Mouse (Mus musculus) ES-E14 (cell line): ENCODE data around the gene Cnbp.

Source experiments
- CHD2 ChIP-seq: IDR thresholded peaks from 2 replicates; pipeline ENCODE4 v1.6.1; 2014; ENCODE audit warnings: mild to moderate bottlenecking, low read depth, low read length, inconsistent platforms
- HCFC1 ChIP-seq: IDR thresholded peaks from 2 replicates; pipeline ENCODE4 v1.6.1; 2012; ENCODE audit warnings: low read length, inconsistent platforms, borderline replicate concordance; ENCODE audit not compliant: insufficient read depth
- MAFK ChIP-seq: IDR thresholded peaks from 2 replicates; pipeline ENCODE4 v1.6.1; 2014; ENCODE audit warnings: mild to moderate bottlenecking, low read depth, low read length, inconsistent platforms; ENCODE audit not compliant: insufficient read depth
- ZNF384 ChIP-seq: IDR thresholded peaks from 2 replicates; pipeline ENCODE4 v1.6.1; 2012; ENCODE audit warnings: low read depth, low read length, inconsistent platforms

DNA sequence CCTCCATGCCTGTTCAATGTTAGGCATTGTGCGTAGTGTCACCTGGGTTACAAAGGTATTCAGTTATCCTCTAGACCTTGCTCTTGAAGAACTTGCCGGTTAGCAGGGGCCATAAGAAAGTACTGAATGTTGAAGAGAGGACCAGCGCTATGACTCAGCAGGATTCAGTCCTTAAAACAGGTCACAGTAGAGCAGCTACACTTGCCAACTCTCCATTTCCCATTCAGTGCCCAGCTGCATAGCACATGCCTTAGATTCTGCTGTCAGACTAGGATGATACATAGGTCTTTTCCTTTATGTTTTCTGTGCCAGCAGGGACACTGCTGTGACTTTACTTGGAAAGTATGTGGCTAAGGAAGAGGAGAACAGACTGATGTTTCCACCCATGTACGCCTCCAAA, 2.5 kb upstream of the Cnbp start:
- TF ChIP-seq ZNF384 = no peak
- TF ChIP-seq MAFK = peak; percentile 55; the same call in 1 of the 2 replicates
- no peak for TF ChIP-seq HCFC1
- TF ChIP-seq CHD2 = no peak
